Mouse (Mus musculus): ENCODE measurements around the gene Ddx31.

Gene Ddx31

DNA sequence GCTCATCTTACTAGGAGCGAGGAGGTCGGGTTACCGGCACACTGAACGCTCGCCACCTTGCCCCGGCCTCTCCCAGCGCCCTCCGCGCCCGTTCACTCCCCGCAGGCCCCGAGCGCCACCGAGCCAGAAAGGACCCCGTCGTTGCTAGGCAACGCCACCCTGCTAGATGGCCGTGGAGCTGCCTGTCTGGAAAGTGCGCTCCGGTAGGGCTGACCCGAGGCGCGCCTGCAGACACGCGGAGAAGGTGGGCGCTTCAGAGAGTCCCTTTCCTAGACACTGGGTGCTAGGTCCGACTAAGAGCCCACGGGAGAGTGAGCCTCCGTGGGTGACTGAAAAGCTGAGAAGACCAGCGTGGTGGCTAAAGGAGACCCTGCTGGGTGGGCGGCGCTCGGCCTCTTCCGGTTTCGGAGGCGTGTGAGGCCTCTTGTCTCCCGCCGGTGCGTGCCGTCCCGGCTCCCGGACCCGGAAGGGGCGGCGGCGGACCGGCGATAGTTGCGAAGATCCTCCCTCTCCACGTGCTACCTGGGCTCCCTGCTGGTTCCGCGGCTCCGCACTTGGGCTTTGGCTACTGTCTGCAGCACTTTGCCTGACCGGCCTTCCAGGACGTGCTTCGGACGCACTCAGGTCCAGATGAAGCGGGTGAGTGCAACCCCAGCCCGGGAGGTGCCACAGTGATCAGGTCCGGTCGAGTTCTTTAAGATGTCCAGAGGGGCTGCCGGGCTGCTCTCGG lies at the start of gene Ddx31, which contains the start of gene Gtf3c4:
TSS of gene Ddx31 (plus strand) at position 185 of the 730 bp plus-strand sequence.
TSS of gene Gtf3c4 (minus strand) at position 139 of the 730 bp plus-strand sequence.
- DNase-seq (ENCODE audit: low read depth): peak; percentile 61

DNA sequence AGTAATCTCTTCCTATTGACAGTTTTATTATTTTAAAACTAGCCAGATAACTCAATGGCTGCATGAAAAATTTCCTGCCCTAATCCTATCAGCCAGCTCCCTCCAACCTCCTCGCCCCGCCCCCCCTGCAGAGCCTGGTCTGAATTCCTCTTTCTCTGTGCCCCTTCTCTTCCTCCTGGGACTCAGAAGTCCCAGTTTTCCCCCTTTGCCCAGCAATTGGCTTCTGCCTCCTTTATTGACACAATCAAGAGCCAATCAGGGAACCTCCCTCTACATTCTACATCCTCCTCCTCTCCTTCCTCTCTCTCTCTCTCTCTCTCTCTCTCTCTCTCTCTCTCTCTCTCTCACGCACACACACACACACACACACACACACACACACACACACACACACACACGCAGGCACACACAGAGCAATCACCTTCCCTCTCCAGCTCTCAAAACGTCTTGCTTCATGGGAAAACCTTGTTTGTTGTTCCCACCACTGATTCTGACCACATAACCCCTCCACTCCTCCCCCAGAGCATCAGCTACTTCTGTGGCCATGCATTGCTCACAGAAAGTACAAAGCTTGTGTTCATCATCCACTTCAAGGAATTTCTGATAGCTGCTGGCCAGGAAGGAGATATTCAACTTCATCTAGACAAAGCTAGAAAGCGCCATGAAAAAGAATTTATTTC lies 47.1 kb upstream of the Ddx31 start:
- no peak for DNase-seq (ENCODE audit: low read depth)

DNA sequence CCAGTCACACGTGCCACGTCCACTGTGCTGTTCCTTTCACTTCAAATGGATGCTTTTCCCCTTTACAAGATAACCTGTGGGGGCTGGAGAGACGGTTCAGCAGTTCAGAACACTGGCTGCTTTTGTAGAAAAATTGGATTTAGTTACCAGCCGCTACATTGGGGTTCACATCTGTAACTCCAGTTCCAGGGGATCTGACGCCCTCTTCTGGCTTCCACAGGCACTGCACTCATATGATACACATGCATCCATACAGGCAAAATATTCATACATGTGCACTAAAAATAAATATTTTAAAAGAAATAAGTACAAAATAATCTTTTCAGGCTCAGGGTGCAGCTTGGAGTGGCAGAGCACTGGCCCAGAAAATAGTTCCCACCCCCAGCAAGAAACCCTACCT lies 45.6 kb upstream of the Ddx31 start:
- no peak for DNase-seq (ENCODE audit: low read depth)

- no peak for DNase-seq (ENCODE audit: low read depth)
These were observed 43.9 kb upstream of the Ddx31 start for GRCm38 (mm10) chr2:28796298-28796697.

- DNase-seq (ENCODE audit: low read depth): no peak
These were observed 42.6 kb upstream of the Ddx31 start for GRCm38 (mm10) chr2:28797490-28798106.

DNA sequence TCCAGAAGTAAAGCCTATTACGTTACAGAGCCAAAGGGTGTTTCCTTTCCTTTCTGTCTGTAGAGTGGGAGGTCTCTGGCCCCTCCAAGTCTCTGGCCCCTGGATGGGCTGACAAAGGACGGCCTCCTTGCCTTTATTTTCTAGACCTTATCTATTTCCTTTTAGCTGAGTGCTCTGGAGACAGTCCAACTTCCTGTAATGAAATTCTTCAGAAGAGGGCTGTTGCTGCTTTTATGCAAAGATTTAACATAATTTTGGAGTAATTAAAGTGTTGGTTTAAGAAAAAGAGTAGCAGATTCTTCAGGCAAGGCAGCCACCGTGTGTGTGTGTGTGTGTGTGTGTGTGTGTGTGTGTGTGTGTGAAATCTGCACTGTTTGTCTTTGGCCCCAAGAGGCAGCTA lies 41.8 kb upstream of the Ddx31 start:
- no peak for DNase-seq (ENCODE audit: low read depth)

DNA sequence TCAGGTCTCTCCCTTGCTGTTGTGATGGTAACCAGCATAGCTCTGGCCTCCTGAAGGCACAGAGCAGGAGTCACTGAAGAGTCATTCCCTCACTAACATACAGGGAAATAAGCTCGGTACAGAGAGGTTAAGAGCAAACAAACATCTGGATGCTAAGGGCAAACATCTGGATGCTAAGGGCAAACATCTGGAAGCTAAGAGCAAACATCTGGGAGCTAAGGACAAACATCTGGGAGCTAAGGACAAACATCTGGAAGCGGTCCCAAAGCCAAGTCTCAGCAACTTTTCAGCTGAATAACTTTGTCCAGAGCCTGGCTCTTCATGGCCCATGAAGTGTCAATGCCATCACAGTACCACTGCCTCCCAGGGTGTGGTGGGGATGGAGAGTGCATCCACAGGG lies 40.6 kb upstream of the Ddx31 start:
- no peak for DNase-seq (ENCODE audit: low read depth)

- DNase-seq (ENCODE audit: low read depth): no peak
These were observed 36.8 kb upstream of the Ddx31 start for GRCm38 (mm10) chr2:28803406-28803805.

DNA sequence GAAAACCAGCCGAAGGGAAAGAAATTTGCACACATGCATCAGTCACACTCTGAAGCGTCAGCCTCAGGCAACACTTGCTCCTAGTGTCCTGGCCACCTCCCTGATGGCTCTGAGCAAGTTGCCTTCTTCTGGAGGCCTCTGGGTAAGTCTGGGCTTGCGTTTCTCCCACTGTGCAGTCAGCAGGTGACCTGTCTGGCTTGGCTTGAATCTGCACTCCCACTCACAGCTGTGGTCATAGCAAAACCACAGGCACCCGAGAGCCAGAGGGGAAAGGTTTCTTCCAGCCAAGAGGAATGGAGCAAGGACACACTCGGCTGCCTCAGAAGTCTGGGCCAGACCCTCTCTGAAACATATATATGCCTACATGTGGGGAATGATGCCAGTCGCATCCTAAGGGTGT lies 31.4 kb upstream of the Ddx31 start:
- peak; percentile 36 for DNase-seq (ENCODE audit: low read depth)

DNA sequence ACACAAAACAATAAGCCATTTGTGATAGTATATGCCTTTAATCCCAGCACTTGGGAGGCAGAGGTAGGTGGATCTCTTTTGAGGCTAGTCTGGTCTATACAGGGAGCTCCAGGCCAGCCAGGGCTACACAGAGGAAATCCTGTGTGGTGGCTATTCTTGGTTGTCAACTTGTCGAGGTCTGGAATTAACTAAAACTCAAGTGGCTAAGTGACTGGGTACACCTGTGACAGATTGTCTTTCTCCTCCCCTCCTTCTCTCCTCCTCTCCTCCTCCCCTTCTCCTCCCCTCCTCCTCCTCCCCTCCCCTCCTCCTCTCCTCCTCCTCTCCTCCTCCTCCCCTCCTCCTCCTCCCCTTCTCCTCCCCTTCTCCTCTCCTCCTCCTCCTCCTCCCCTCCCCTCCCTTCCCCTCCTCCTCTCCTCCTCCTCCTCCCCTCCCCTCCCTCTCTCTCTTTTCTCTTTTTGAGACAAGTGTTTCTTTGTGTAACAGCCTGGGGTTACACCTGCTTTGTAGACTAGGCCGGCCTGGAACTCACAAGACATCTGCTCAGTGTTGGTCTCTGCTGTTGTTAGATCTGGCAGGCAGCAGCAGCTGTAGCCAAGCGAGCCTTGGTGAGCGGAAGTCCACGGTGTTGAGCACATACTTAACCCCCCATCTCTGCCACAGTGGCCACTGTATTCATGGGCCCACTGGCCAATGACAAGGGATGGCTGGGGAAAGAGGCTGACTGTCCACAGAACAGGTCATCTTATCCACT lies 29.8 kb upstream of the Ddx31 start:
- no peak for DNase-seq (ENCODE audit: low read depth)

- no peak for DNase-seq (ENCODE audit: low read depth)
These were observed 21.3 kb upstream of the Ddx31 start for GRCm38 (mm10) chr2:28818866-28819265.

- no peak for DNase-seq (ENCODE audit: low read depth)
These were observed 10.9 kb upstream of the Ddx31 start for GRCm38 (mm10) chr2:28829265-28829664.

GRCm38 (mm10) chr2:28836181-28836940 lies 3.8 kb upstream of the Ddx31 start:
- DNase-seq (ENCODE audit: low read depth): no peak

DNA sequence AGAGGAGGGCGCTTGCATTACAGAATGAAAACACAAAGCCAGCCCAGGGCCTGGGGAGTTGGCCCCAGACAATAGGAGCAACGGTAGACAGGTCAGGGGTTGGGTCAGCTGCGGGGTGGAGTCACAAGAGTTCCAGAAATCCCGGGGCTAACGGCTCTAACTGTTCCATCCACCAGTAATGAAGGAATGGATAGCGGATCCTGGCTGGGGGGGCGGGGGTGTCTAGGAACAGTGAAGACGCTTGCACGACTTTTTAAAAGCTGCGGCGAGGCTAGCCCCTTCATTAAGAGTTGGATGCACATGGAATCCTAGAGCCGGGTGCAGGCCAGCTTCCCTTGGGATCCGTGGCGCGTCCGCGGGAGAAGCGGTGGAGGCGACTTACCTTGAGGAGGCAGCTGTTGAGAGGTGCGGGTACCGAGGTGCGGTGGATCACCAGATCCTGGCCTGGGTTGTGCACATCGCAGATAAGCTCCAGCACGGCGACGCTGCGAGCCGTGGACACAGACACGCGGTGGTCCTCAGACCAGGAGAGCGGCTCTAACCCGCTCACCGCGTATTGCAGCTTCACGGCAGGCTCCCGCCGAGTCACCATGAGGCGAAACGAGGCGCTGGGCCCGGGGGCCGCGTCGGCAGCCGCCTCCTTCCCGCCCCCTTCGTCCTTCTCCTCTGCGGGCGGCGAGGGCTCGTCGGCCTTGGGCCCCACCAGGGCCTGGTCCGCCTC lies 545 bp upstream of the Ddx31 start:
- no peak for DNase-seq (ENCODE audit: low read depth)

GRCm38 (mm10) chr2:28842042-28842441 lies 1.8 kb downstream of the Ddx31 start:
- no peak for DNase-seq (ENCODE audit: low read depth)

DNA sequence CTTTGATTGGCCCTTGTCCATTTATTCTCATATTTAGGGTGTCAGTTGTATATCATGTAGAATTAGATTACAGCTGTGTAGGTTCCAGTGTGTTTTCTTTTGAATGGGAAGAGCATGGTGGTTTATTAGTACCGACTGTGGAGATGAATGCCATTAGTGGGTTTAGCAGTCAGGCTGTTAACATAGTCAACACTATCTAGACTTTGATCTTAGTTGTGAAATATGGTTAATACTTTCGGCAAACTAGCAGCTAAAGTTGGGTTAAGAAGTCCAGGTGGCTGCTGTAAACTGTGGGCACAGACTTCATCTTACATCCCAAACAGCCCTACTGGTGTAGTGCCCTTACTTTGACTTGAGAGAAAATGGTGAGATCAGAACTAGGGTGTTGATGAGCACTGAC lies 8.7 kb downstream of the Ddx31 start:
- no peak for DNase-seq (ENCODE audit: low read depth)

- no peak for DNase-seq (ENCODE audit: low read depth)
These were observed 12.4 kb downstream of the Ddx31 start for GRCm38 (mm10) chr2:28852594-28852993.

- DNase-seq (ENCODE audit: low read depth): no peak
These were observed 15.6 kb downstream of the Ddx31 start for GRCm38 (mm10) chr2:28855773-28856172.

- DNase-seq (ENCODE audit: low read depth): no peak
These were observed 19.1 kb downstream of the Ddx31 start for GRCm38 (mm10) chr2:28859303-28859702.

DNA sequence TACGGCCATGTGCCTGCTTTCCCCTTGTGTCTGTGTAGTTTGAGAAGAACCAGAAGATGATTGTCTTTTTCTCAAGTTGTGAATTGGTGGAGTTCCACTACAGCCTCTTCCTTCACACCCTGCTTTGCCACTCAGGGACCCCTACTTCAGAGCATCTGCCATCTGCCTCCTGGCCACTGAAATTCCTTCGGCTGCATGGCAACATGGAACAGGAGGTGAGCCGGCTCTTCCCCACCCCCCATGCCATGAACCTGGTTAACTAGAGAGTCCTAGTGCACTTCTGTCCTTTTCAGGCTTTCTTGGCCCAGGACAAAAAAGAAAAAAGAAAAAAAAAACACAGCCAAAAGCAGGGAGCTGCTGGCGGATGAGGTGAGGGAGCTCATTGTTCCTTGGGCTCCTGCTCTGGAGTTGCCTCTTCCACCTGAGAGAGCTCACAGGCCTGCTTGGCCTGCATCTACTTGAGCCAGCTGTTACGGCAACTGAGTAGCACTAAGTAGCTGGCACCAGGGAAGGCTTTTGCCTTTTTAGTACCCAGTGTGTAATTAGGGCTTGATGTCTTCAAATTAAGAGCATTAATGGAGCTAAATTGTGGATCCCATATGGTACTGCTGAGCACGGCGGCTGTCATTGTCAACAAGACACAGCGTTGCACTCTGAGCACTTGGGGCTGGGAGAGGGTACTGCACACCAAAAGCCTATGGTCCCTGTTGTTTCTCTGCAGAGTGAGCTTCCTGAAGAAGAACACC lies 20.6 kb downstream of the Ddx31 start:
- no peak for DNase-seq (ENCODE audit: low read depth)

Data from fibroblast of lung, adult 2 months (primary cell).